Mouse (Mus musculus): ENCODE measurements around the gene Loxl1. TPM values are rescaled to one million over a fixed set of nuclear protein-coding genes. Genes with fewer than 3 reads are reported as not detected.
"Not testable (repeated sequence)": the region's sequence is repeated elsewhere in the genome, so short reads cannot be mapped to it uniquely, and the experiment has no call there.

Loxl1 gene
- polyA plus RNA-seq, 1 experiment from 2014 or later: 16.0 TPM

DNA sequence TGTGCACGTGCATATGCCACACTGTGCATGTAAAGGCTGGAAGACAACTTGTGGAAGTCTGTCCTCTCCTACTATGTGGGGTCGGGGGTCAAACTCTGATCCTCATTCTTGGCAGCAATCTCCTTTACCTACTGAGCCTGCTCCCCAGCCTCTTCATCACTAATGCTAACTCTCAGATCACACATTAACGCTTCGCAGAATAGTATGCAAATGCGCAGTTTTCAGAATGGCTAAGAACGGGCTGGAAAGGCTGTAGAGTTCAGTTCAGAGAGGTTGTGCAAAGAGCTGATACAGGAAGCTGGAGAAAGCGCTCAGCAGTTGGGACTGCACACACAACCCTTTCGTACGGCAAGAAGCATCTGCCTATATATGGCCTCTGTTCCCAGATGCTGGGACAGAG, 40.1 kb downstream of the Loxl1 start:
- Histone ChIP-seq H3K4me2 (ENCODE audit: low read depth, severe bottlenecking) (no peak overlapping the region), H3K27ac (replicated peaks; ENCODE audit: low read depth, low read length) (no peak overlapping the region), H3K27me3 (ENCODE audit: control insufficient read depth, insufficient read depth, low read length) (no peaks in the 10 kb centered on the region), H3K9me3 (ENCODE audit: control insufficient read depth, low read length) (no peaks in the 10 kb centered on the region), H3K4me3 (ENCODE audit: low read depth, low read length) (no peak overlapping the region), H3K36me3 (ENCODE audit: control insufficient read depth, insufficient read depth, low read length) (no peaks in the 10 kb centered on the region), H3K9ac (ENCODE audit: low read length) (no peak overlapping the region), H3K4me1 (ENCODE audit: control insufficient read depth, insufficient read depth, low read length) (peaks cover 9% of the 10 kb centered on the region; the same call in 1 of the 2 replicates)
- ATAC-seq (ENCODE audit: insufficient number of reproducible peaks, low FRiP score, low TSS enrichment, low read depth) (no peak), DNase-seq (ENCODE audit: low spot score) (no peak)
- 79% methylated on average over 9 of the region's 9 CpGs for WGBS

DNA sequence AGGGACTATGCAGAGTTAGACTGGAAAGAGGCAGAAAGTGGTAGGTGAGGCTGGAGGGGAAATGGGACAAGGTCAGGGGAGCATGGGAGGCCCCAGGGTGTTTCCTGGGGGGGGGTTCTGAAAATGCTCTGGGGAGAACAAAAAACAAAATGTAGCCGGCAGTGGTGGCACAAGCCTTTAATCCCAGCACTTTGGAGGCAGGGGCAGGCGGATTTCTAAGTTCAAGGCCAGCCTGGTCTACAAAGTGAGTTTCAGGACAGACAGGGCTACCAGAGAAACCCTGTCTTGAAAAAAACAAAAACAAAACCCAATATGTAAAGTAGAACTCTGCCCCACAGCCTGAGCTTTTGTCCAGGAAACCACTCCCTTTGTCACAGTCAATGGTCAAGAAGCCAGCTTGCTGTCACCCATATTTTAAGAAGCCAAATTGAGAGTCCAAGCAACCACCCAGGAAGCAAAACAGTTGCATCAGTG, 40.9 kb downstream of the Loxl1 start:
- H3K4me2 ChIP-seq (ENCODE audit: low read depth, severe bottlenecking): no peak overlapping the region
- no peaks in the 10 kb centered on the region for H3K36me3 ChIP-seq (ENCODE audit: control insufficient read depth, insufficient read depth, low read length)
- peaks cover 9% of the 10 kb centered on the region; the same call in 1 of the 2 replicates for H3K4me1 ChIP-seq (ENCODE audit: control insufficient read depth, insufficient read depth, low read length)
- WGBS: 80% methylated on average over 2 of the region's 2 CpGs
- no peaks in the 10 kb centered on the region for H3K9me3 ChIP-seq (ENCODE audit: control insufficient read depth, low read length)
- H3K27me3 ChIP-seq (ENCODE audit: control insufficient read depth, insufficient read depth, low read length): no peaks in the 10 kb centered on the region
- no peak for ATAC-seq (ENCODE audit: insufficient number of reproducible peaks, low FRiP score, low TSS enrichment, low read depth)
- no peak for DNase-seq (ENCODE audit: low spot score)
- H3K9ac ChIP-seq (ENCODE audit: low read length): no peak overlapping the region
- H3K4me3 ChIP-seq (ENCODE audit: low read depth, low read length): no peak overlapping the region
- no peak overlapping the region for H3K27ac ChIP-seq (replicated peaks; ENCODE audit: low read depth, low read length)

DNA sequence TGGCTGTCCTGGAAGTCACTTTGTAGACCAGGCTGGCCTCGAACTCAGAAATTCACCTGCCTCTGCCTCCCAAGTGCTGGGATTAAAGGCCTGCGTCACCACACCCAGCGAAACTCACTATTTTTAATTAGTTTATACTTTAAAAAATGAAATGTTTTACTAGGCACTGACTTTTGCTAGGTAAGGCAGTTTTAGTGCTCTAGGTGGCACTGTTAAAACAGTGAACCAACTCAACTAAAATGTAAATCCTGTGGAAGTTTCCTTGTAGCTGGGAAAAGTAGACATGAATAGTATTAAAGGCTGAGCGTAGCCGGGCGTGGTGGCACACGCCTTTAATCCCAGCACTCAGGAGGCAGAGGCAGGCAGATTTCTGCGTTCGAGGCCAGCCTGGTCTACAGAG, 41.4 kb downstream of the Loxl1 start:
- not testable (repeated sequence) for ATAC-seq (ENCODE audit: insufficient number of reproducible peaks, low FRiP score, low TSS enrichment, low read depth)
- 95% methylated on average over 9 of the region's 9 CpGs for WGBS

DNA sequence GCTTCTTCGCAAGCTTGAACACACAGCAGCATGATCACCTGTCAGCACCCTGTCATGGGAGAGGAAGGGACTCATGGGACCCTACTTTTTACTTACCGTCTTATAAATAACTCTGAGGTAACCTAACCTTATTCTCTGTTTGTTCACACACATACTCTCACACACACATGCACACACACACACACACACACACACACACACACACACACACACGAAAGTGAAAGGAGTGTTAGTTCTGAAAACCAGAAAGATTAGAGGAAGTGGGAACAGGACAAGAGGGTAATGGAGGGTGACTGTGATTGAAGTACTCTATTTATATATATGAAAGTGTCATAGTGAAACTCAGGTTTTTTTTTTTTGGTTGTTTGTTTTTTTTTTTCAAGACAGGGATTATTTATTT, 41.9 kb downstream of the Loxl1 start:
- ATAC-seq (ENCODE audit: insufficient number of reproducible peaks, low FRiP score, low TSS enrichment, low read depth) (no peak), DNase-seq (ENCODE audit: low spot score) (no peak)

More for the DNA sequence above, 41.4 kb downstream of the Loxl1 start:
- not testable (repeated sequence) for H3K27ac ChIP-seq (replicated peaks; ENCODE audit: low read depth, low read length); H3K4me1 ChIP-seq (ENCODE audit: control insufficient read depth, insufficient read depth, low read length); H3K9me3 ChIP-seq (ENCODE audit: control insufficient read depth, low read length); H3K4me3 ChIP-seq (ENCODE audit: low read depth, low read length); H3K9ac ChIP-seq (ENCODE audit: low read length); H3K27me3 ChIP-seq (ENCODE audit: control insufficient read depth, insufficient read depth, low read length); DNase-seq (ENCODE audit: low spot score); H3K4me2 ChIP-seq (ENCODE audit: low read depth, severe bottlenecking); H3K36me3 ChIP-seq (ENCODE audit: control insufficient read depth, insufficient read depth, low read length)

DNA sequence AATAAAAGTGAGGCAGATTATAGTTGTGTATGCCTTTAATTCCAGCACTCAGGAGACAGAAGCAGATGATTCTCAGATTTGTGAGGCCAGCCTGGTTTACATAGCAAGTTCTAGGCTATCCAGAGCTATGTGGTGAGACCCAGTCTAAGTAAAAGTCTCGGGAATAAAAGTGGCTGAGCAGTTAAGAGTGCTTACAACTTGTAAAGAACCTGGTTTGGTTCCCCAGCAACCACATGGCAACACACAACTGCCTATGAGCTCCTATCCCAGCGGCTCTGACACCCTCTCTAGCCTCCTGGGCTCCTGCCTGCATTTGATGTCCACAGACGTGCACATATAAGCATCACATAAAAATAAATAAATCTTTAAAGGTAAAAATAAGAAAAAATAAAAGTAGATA, 42.9 kb downstream of the Loxl1 start:
- no peak for DNase-seq (ENCODE audit: low spot score)
- H3K4me3 ChIP-seq (ENCODE audit: low read depth, low read length): no peak overlapping the region
- H3K27ac ChIP-seq (replicated peaks; ENCODE audit: low read depth, low read length): no peak overlapping the region
- no peak overlapping the region for H3K4me2 ChIP-seq (ENCODE audit: low read depth, severe bottlenecking)
- ATAC-seq (ENCODE audit: insufficient number of reproducible peaks, low FRiP score, low TSS enrichment, low read depth): no peak
- H3K9me3 ChIP-seq (ENCODE audit: control insufficient read depth, low read length): no peaks in the 10 kb centered on the region
- peaks cover 7% of the 10 kb centered on the region; the same call in 1 of the 2 replicates for H3K4me1 ChIP-seq (ENCODE audit: control insufficient read depth, insufficient read depth, low read length)
- WGBS: 59% methylated on average over 3 of the region's 3 CpGs
- no peak overlapping the region for H3K9ac ChIP-seq (ENCODE audit: low read length)
- no peaks in the 10 kb centered on the region for H3K27me3 ChIP-seq (ENCODE audit: control insufficient read depth, insufficient read depth, low read length)
- no peaks in the 10 kb centered on the region for H3K36me3 ChIP-seq (ENCODE audit: control insufficient read depth, insufficient read depth, low read length)

More for the DNA sequence above, 41.9 kb downstream of the Loxl1 start:
- Histone ChIP-seq H3K36me3 (ENCODE audit: control insufficient read depth, insufficient read depth, low read length) (no peaks in the 10 kb centered on the region), H3K27me3 (ENCODE audit: control insufficient read depth, insufficient read depth, low read length) (no peaks in the 10 kb centered on the region), H3K9me3 (ENCODE audit: control insufficient read depth, low read length) (no peaks in the 10 kb centered on the region), H3K4me3 (ENCODE audit: low read depth, low read length) (no peak overlapping the region), H3K27ac (replicated peaks; ENCODE audit: low read depth, low read length) (no peak overlapping the region), H3K4me2 (ENCODE audit: low read depth, severe bottlenecking) (no peak overlapping the region), H3K9ac (ENCODE audit: low read length) (no peak overlapping the region), H3K4me1 (ENCODE audit: control insufficient read depth, insufficient read depth, low read length) (peaks cover 12% of the 10 kb centered on the region; the same call in 1 of the 2 replicates)
- WGBS: 91% methylated on average over 3 of the region's 3 CpGs

DNA sequence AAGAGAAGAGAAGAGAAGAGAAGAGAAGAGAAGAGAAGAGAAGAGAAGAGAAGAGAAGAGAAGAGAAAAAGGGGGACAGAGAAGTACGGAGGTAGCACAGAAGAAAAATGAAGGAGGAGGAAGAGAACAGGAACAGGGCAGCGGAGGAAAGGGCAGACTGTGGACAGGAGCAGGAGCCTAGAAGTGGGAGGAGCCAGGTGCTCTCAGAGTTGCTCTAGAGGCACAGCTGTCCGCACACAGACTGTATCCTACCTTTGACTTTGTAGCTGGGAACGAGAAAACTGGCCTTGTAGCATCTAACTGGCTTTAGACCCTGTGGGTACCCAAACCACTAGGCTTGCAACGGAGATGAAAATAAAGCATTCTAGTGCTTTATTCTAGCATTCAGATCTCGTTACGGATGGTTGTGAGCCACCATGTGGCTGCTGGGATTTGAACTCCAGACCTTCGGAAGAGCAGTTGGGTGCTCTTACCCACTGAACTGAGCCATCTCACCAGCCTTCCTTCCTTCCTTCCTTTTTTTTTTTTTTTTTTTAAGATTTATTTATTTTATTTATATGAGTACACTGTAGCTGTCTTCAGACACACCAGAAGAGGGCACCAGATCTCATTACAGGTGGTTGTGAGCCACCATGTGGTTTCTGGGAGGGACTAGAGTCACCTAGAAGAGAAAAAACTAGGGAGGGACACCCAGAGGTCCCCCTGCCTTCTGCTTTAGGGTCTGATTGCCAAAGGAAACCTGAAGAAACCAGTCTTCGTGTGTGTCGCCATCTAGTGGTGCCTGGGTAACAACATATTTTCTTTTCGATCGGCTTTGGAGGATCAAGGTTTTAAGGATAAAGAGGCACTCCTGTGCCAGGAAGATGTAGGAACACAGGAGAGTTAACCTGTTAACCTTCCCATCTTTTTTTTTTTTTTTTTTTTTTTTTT, 44.3 kb downstream of the Loxl1 start:
- DNase-seq (ENCODE audit: low spot score) (peak; percentile 79), ATAC-seq (ENCODE audit: insufficient number of reproducible peaks, low FRiP score, low TSS enrichment, low read depth) (no peak)
- 55% methylated on average over 12 of the region's 12 CpGs for WGBS
- Histone ChIP-seq H3K9me3 (ENCODE audit: control insufficient read depth, low read length) (no peaks in the 10 kb centered on the region), H3K36me3 (ENCODE audit: control insufficient read depth, insufficient read depth, low read length) (no peaks in the 10 kb centered on the region), H3K4me3 (ENCODE audit: low read depth, low read length) (no peak overlapping the region), H3K27ac (replicated peaks; ENCODE audit: low read depth, low read length) (no peak overlapping the region), H3K4me2 (ENCODE audit: low read depth, severe bottlenecking) (no peak overlapping the region), H3K9ac (ENCODE audit: low read length) (no peak overlapping the region), H3K27me3 (ENCODE audit: control insufficient read depth, insufficient read depth, low read length) (no peaks in the 10 kb centered on the region), H3K4me1 (ENCODE audit: control insufficient read depth, insufficient read depth, low read length) (0 out of 2 replicates have a peak, but pooled peaks cover 2% of the 10 kb centered on the region)

DNA sequence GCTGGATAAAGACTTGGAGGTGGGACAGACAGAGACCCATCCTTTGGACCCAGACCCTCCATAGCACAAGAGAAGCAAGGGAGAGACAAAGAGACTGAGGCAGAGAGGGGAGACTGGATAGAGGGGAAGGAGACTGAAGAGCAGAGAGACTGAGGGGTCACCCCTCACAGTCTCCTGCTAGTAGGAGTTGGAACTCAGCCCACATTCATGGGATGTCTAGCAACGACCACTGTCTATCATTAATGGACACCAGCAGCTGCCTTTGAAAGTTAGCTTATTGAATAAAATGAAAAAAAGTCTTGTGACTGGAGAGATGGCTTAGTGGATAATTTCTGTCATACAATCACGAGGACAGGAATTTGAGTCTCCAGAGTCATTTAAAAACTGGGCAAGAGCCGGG, 45.9 kb downstream of the Loxl1 start:
- 0 out of 2 replicates have a peak, but pooled peaks cover 2% of the 10 kb centered on the region for H3K4me1 ChIP-seq (ENCODE audit: control insufficient read depth, insufficient read depth, low read length)
- H3K36me3 ChIP-seq (ENCODE audit: control insufficient read depth, insufficient read depth, low read length): no peaks in the 10 kb centered on the region
- no peak overlapping the region for H3K4me2 ChIP-seq (ENCODE audit: low read depth, severe bottlenecking)
- DNase-seq (ENCODE audit: low spot score) (no peak), ATAC-seq (ENCODE audit: insufficient number of reproducible peaks, low FRiP score, low TSS enrichment, low read depth) (no peak)
- H3K27me3 ChIP-seq (ENCODE audit: control insufficient read depth, insufficient read depth, low read length): no peaks in the 10 kb centered on the region
- WGBS: 91% methylated on average over 3 of the region's 3 CpGs
- no peaks in the 10 kb centered on the region for H3K9me3 ChIP-seq (ENCODE audit: control insufficient read depth, low read length)
- H3K9ac ChIP-seq (ENCODE audit: low read length): no peak overlapping the region
- 0 out of 2 replicates have a peak overlapping the region, but pooled peaks have one; percentile 30 for H3K27ac ChIP-seq (replicated peaks; ENCODE audit: low read depth, low read length)
- H3K4me3 ChIP-seq (ENCODE audit: low read depth, low read length): no peak overlapping the region

DNA sequence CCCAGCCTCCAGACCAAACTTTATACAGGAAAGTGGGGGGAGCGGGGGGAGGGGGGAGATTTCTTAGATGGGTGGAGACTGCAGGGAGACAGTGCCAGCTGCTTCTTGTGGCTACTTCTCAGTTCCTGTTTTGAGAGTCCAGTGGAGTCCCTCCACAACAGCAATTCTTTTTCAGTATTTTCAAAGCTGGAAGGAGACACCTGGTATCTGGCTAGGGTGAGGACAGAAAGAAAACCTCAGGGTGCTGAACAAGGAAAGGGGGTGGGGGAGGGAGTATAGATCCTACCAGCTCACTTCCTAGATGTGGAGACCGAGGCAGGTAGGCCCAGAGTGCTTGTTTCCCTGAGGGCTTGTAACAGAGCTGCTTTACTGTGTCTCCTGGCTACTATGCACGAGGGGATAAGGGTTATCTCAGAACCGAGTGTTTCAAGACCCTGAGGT, 46.4 kb downstream of the Loxl1 start:
- 0 out of 2 replicates have a peak, but pooled peaks cover 2% of the 10 kb centered on the region for H3K4me1 ChIP-seq (ENCODE audit: control insufficient read depth, insufficient read depth, low read length)
- DNase-seq (ENCODE audit: low spot score) (no peak), ATAC-seq (ENCODE audit: insufficient number of reproducible peaks, low FRiP score, low TSS enrichment, low read depth) (no peak)
- WGBS: 41% methylated on average over 4 of the region's 4 CpGs
- no peak overlapping the region for H3K4me2 ChIP-seq (ENCODE audit: low read depth, severe bottlenecking)
- H3K36me3 ChIP-seq (ENCODE audit: control insufficient read depth, insufficient read depth, low read length): no peaks in the 10 kb centered on the region
- H3K9me3 ChIP-seq (ENCODE audit: control insufficient read depth, low read length): no peaks in the 10 kb centered on the region
- H3K27me3 ChIP-seq (ENCODE audit: control insufficient read depth, insufficient read depth, low read length): no peaks in the 10 kb centered on the region
- no peak overlapping the region for H3K9ac ChIP-seq (ENCODE audit: low read length)
- no peak overlapping the region for H3K4me3 ChIP-seq (ENCODE audit: low read depth, low read length)
- H3K27ac ChIP-seq (replicated peaks; ENCODE audit: low read depth, low read length): 0 out of 2 replicates have a peak overlapping the region, but pooled peaks have one; percentile 30

Data from limb, embryonic 11.5 days (tissue).